Mouse (Mus musculus) forelimb bud, embryonic 11.5 days (tissue): ENCODE data around the gene Gm20388.

Experiments
- DNase-seq: peaks from one replicate; pipeline ENCODE4 v3.0.0-alpha.2; 2012; ENCODE audit warnings: low read depth, low spot score

Gene Gm20388

GRCm38 (mm10) chr8:122712411-122713156 is 2801.9 kb downstream of the Gm20388 start:
- no peak for DNase-seq

- DNase-seq = no peak
These were observed 2802.5 kb downstream of the Gm20388 start for GRCm38 (mm10) chr8:122713157-122713518.

GRCm38 (mm10) chr8:122716566-122716965 is 2805.9 kb downstream of the Gm20388 start:
- DNase-seq = no peak

- DNase-seq = no peak
These were observed 2807.3 kb downstream of the Gm20388 start for GRCm38 (mm10) chr8:122717869-122718509.

- DNase-seq = no peak
These were observed 2808.3 kb downstream of the Gm20388 start for GRCm38 (mm10) chr8:122718711-122719499.

GRCm38 (mm10) chr8:122719500-122720065 is 2808.9 kb downstream of the Gm20388 start:
- no peak for DNase-seq

GRCm38 (mm10) chr8:122720070-122720729 is 2809.6 kb downstream of the Gm20388 start:
- no peak for DNase-seq

GRCm38 (mm10) chr8:122720811-122721640 is 2810.4 kb downstream of the Gm20388 start:
- no peak for DNase-seq

- DNase-seq = no peak
These were observed 2814.5 kb downstream of the Gm20388 start for GRCm38 (mm10) chr8:122725187-122725586.

GRCm38 (mm10) chr8:122726789-122727188 is 2816.1 kb downstream of the Gm20388 start:
- no peak for DNase-seq

GRCm38 (mm10) chr8:122727412-122727811 is 2816.8 kb downstream of the Gm20388 start:
- DNase-seq = no peak

GRCm38 (mm10) chr8:122728630-122729029 is 2818.0 kb downstream of the Gm20388 start:
- peak; percentile 52 for DNase-seq

GRCm38 (mm10) chr8:122735110-122735509 is 2824.5 kb downstream of the Gm20388 start:
- DNase-seq = no peak

GRCm38 (mm10) chr8:122735542-122736473 is 2825.2 kb downstream of the Gm20388 start:
- DNase-seq = no peak

- no peak for DNase-seq
These were observed 2826.0 kb downstream of the Gm20388 start for GRCm38 (mm10) chr8:122736623-122737022.

GRCm38 (mm10) chr8:122737071-122737470 is 2826.4 kb downstream of the Gm20388 start:
- peak; percentile 63 for DNase-seq

GRCm38 (mm10) chr8:122737886-122738285 is 2827.2 kb downstream of the Gm20388 start:
- no peak for DNase-seq

- peak; percentile 20 for DNase-seq
These were observed 2828.6 kb downstream of the Gm20388 start for GRCm38 (mm10) chr8:122739102-122739725.

GRCm38 (mm10) chr8:122742471-122742870 is 2831.8 kb downstream of the Gm20388 start:
- DNase-seq = no peak
